Mouse (Mus musculus): Measurements from ENCODE around the gene Col20a1. TPM values are rescaled to one million over a fixed set of nuclear protein-coding genes. Genes with fewer than 3 reads are reported as not detected.

Gene Col20a1
- polyA plus RNA-seq, 1 experiment from 2014 or later: 1.8 TPM

GRCm38 (mm10) chr2:180996905-180997304 is 10.6 kb downstream of the Col20a1 start:
- Histone ChIP-seq H3K27ac (no peak overlapping the region), H3K4me3 (no peak overlapping the region), H3K4me1 (peaks cover 5% of the 10 kb centered on the region; the same call in 1 of the 2 replicates), H3K36me3 (no peaks in the 10 kb centered on the region), H3K4me2 (replicated peaks) (no peak overlapping the region), H3K9ac (no peak overlapping the region), H3K27me3 (replicated peaks) (no peaks in the 10 kb centered on the region), H3K9me3 (no peaks in the 10 kb centered on the region)
- ATAC-seq (ENCODE audit: low FRiP score, low read depth): peak; percentile 49; the same call in 1 of the 2 replicates
- 74% methylated on average over 3 of the region's 3 CpGs for WGBS

GRCm38 (mm10) chr2:181007054-181007453 is 20.7 kb downstream of the Col20a1 start:
- H3K27me3 ChIP-seq (replicated peaks): no peaks in the 10 kb centered on the region
- no peak overlapping the region for H3K4me3 ChIP-seq
- ATAC-seq (ENCODE audit: low FRiP score, low read depth): no peak
- no peaks in the 10 kb centered on the region for H3K9me3 ChIP-seq
- H3K36me3 ChIP-seq: no peaks in the 10 kb centered on the region
- H3K27ac ChIP-seq: no peak overlapping the region
- H3K4me1 ChIP-seq: no peaks in the 10 kb centered on the region
- 23% methylated on average over 4 of the region's 4 CpGs for WGBS
- H3K9ac ChIP-seq: no peak overlapping the region
- no peak overlapping the region for H3K4me2 ChIP-seq (replicated peaks)

- WGBS: 49% methylated on average over 5 of the region's 5 CpGs
- H3K4me1 ChIP-seq: no peaks in the 10 kb centered on the region
- no peak overlapping the region for H3K4me2 ChIP-seq (replicated peaks)
- H3K27ac ChIP-seq: no peak overlapping the region
- no peaks in the 10 kb centered on the region for H3K36me3 ChIP-seq
- no peak overlapping the region for H3K9ac ChIP-seq
- H3K4me3 ChIP-seq: no peak overlapping the region
- ATAC-seq (ENCODE audit: low FRiP score, low read depth): no peak
- H3K27me3 ChIP-seq (replicated peaks): no peaks in the 10 kb centered on the region
- no peaks in the 10 kb centered on the region for H3K9me3 ChIP-seq
Observed at GRCm38 (mm10) chr2:181008339-181008738, 22.0 kb downstream of the Col20a1 start.

- Histone ChIP-seq H3K9ac (no peak overlapping the region), H3K4me3 (no peak overlapping the region), H3K9me3 (no peaks in the 10 kb centered on the region), H3K27me3 (replicated peaks) (no peaks in the 10 kb centered on the region), H3K4me1 (peaks cover 11% of the 10 kb centered on the region; the same call in 1 of the 2 replicates), H3K4me2 (replicated peaks) (no peak overlapping the region), H3K27ac (no peak overlapping the region), H3K36me3 (peaks cover 61% of the 10 kb centered on the region)
- WGBS: 82% methylated on average over 11 of the region's 11 CpGs
- no peak for ATAC-seq (ENCODE audit: low FRiP score, low read depth)
Observed at GRCm38 (mm10) chr2:181031406-181031934, 45.1 kb downstream of the Col20a1 start.

- H3K4me1 ChIP-seq: peaks cover 20% of the 10 kb centered on the region
- H3K9ac ChIP-seq: no peak overlapping the region
- ATAC-seq (ENCODE audit: low FRiP score, low read depth): no peak; the same call in 1 of the 2 replicates
- 50% methylated on average over 5 of the region's 5 CpGs for WGBS
- H3K4me3 ChIP-seq: no peak overlapping the region
- no peak overlapping the region for H3K27ac ChIP-seq
- H3K9me3 ChIP-seq: no peaks in the 10 kb centered on the region
- H3K4me2 ChIP-seq (replicated peaks): no peak overlapping the region
- H3K36me3 ChIP-seq: peaks cover 60% of the 10 kb centered on the region
- no peaks in the 10 kb centered on the region for H3K27me3 ChIP-seq (replicated peaks)
Observed at GRCm38 (mm10) chr2:181032407-181032806, 46.1 kb downstream of the Col20a1 start.

- Histone ChIP-seq H3K9me3 (no peaks in the 10 kb centered on the region), H3K27me3 (replicated peaks) (no peaks in the 10 kb centered on the region), H3K27ac (no peak overlapping the region), H3K4me2 (replicated peaks) (no peak overlapping the region), H3K4me1 (peaks cover 27% of the 10 kb centered on the region), H3K4me3 (no peak overlapping the region), H3K9ac (no peak overlapping the region), H3K36me3 (peaks cover 51% of the 10 kb centered on the region)
- 77% methylated on average over 6 of the region's 6 CpGs for WGBS
- ATAC-seq (ENCODE audit: low FRiP score, low read depth): no peak
Observed at GRCm38 (mm10) chr2:181033310-181033709, 47.0 kb downstream of the Col20a1 start.

GRCm38 (mm10) chr2:181035186-181035585 is 48.9 kb downstream of the Col20a1 start:
- no peak overlapping the region for H3K4me2 ChIP-seq (replicated peaks)
- H3K9ac ChIP-seq: no peak overlapping the region
- H3K4me1 ChIP-seq: peaks cover 40% of the 10 kb centered on the region
- 83% methylated on average over 7 of the region's 7 CpGs for WGBS
- peaks cover 7% of the 10 kb centered on the region for H3K27me3 ChIP-seq (replicated peaks)
- no peak for ATAC-seq (ENCODE audit: low FRiP score, low read depth)
- H3K4me3 ChIP-seq: no peak overlapping the region
- H3K36me3 ChIP-seq: peaks cover 32% of the 10 kb centered on the region
- no peak overlapping the region for H3K27ac ChIP-seq
- no peaks in the 10 kb centered on the region for H3K9me3 ChIP-seq

GRCm38 (mm10) chr2:181036561-181036960 is 50.2 kb downstream of the Col20a1 start:
- WGBS: 78% methylated on average over 6 of the region's 6 CpGs
- peaks cover 50% of the 10 kb centered on the region for H3K4me1 ChIP-seq
- no peaks in the 10 kb centered on the region for H3K9me3 ChIP-seq
- H3K27ac ChIP-seq: no peak overlapping the region
- no peak overlapping the region for H3K4me3 ChIP-seq
- peaks cover 26% of the 10 kb centered on the region for H3K36me3 ChIP-seq
- no peak overlapping the region for H3K9ac ChIP-seq
- peaks cover 20% of the 10 kb centered on the region for H3K27me3 ChIP-seq (replicated peaks)
- peak overlapping the region; percentile 83 for H3K4me2 ChIP-seq (replicated peaks)
- ATAC-seq (ENCODE audit: low FRiP score, low read depth): no peak

GRCm38 (mm10) chr2:181038644-181039355 is 52.5 kb downstream of the Col20a1 start:
- peak overlapping the region; percentile 84 for H3K9ac ChIP-seq
- H3K4me1 ChIP-seq: peaks cover 65% of the 10 kb centered on the region
- peak; percentile 29 for ATAC-seq (ENCODE audit: low FRiP score, low read depth)
- H3K4me3 ChIP-seq: peak overlapping the region; percentile 69
- 1% methylated on average over 59 of the region's 63 CpGs for WGBS
- peak overlapping the region; percentile 26; the same call in 1 of the 2 replicates for H3K27ac ChIP-seq
- H3K36me3 ChIP-seq: peaks cover 22% of the 10 kb centered on the region
- H3K27me3 ChIP-seq (replicated peaks): peaks cover 21% of the 10 kb centered on the region
- peak overlapping the region; percentile 83 for H3K4me2 ChIP-seq (replicated peaks)
- no peaks in the 10 kb centered on the region for H3K9me3 ChIP-seq

GRCm38 (mm10) chr2:181039356-181039680 is 53.0 kb downstream of the Col20a1 start:
- H3K4me2 ChIP-seq (replicated peaks): peak overlapping the region; percentile 83
- peak overlapping the region; percentile 69 for H3K4me3 ChIP-seq
- peaks cover 21% of the 10 kb centered on the region for H3K27me3 ChIP-seq (replicated peaks)
- no peaks in the 10 kb centered on the region for H3K9me3 ChIP-seq
- H3K27ac ChIP-seq: 0 out of 2 replicates have a peak overlapping the region, but pooled peaks have one; percentile 26
- ATAC-seq (ENCODE audit: low FRiP score, low read depth): no peak
- H3K9ac ChIP-seq: peak overlapping the region; percentile 84
- H3K36me3 ChIP-seq: peaks cover 17% of the 10 kb centered on the region
- peaks cover 70% of the 10 kb centered on the region for H3K4me1 ChIP-seq
- under 1% methylated on average over 16 of the region's 16 CpGs for WGBS

GRCm38 (mm10) chr2:181041941-181042340 is 55.6 kb downstream of the Col20a1 start:
- Histone ChIP-seq H3K27ac (no peak overlapping the region), H3K4me1 (peaks cover 67% of the 10 kb centered on the region), H3K4me2 (replicated peaks) (peak overlapping the region; percentile 30), H3K9me3 (no peaks in the 10 kb centered on the region), H3K27me3 (replicated peaks) (peaks cover 21% of the 10 kb centered on the region), H3K9ac (no peak overlapping the region), H3K36me3 (peaks cover under 1% of the 10 kb centered on the region; the same call in 1 of the 2 replicates), H3K4me3 (no peak overlapping the region)
- peak; percentile 29; the same call in 1 of the 2 replicates for ATAC-seq (ENCODE audit: low FRiP score, low read depth)
- WGBS: 6% methylated on average over 7 of the region's 7 CpGs

GRCm38 (mm10) chr2:181042376-181042775 is 56.0 kb downstream of the Col20a1 start:
- peak; percentile 21; the same call in 1 of the 2 replicates for ATAC-seq (ENCODE audit: low FRiP score, low read depth)
- H3K4me3 ChIP-seq: no peak overlapping the region
- H3K4me1 ChIP-seq: peaks cover 63% of the 10 kb centered on the region
- H3K9ac ChIP-seq: no peak overlapping the region
- peak overlapping the region; percentile 24; the same call in 1 of the 2 replicates for H3K4me2 ChIP-seq (replicated peaks)
- H3K27ac ChIP-seq: peak overlapping the region; percentile 33; the same call in 1 of the 2 replicates
- peaks cover 21% of the 10 kb centered on the region for H3K27me3 ChIP-seq (replicated peaks)
- H3K36me3 ChIP-seq: no peaks in the 10 kb centered on the region
- no peaks in the 10 kb centered on the region for H3K9me3 ChIP-seq
